Mouse (Mus musculus): ENCODE data around the gene Fibp. TPM values are rescaled to one million over a fixed set of nuclear protein-coding genes. Genes with fewer than 3 reads are reported as not detected.

The Fibp gene
- polyA plus RNA-seq, 1 experiment = 122 TPM

Other genes with a start within 250 kb of the Fibp start
- 6.5 TPM for gene Pacs1, start 187.5 kb upstream of the Fibp start, polyA plus RNA-seq (2012; fragmentation: generic; extraction: Trizol)
- gene Sf3b2, start 165.2 kb upstream of the Fibp start, polyA plus RNA-seq (2012; fragmentation: generic; extraction: Trizol) = 109 TPM
- 0.05 TPM for gene Gal3st3, start 162.3 kb upstream of the Fibp start, polyA plus RNA-seq (2012; fragmentation: generic; extraction: Trizol)
- not detected for gene Catsper1, start 124.9 kb upstream of the Fibp start, polyA plus RNA-seq (2012; fragmentation: generic; extraction: Trizol)
- 28.0 TPM for gene Cst6, start 111.0 kb upstream of the Fibp start, polyA plus RNA-seq (2012; fragmentation: generic; extraction: Trizol)
- gene Eif1ad, start 93.9 kb upstream of the Fibp start, polyA plus RNA-seq (2012; fragmentation: generic; extraction: Trizol) = 52.9 TPM
- gene Banf1, start 93.4 kb upstream of the Fibp start, polyA plus RNA-seq (2012; fragmentation: generic; extraction: Trizol) = 337 TPM
- 55.6 TPM for gene Sart1, start 71.9 kb upstream of the Fibp start, polyA plus RNA-seq (2012; fragmentation: generic; extraction: Trizol)
- gene Tsga10ip, start 58.1 kb upstream of the Fibp start, polyA plus RNA-seq (2012; fragmentation: generic; extraction: Trizol) = 0.37 TPM
- gene Drap1, start 35.6 kb upstream of the Fibp start, polyA plus RNA-seq (2012; fragmentation: generic; extraction: Trizol) = 481 TPM
- gene AI837181, start 35.5 kb upstream of the Fibp start, polyA plus RNA-seq (2012; fragmentation: generic; extraction: Trizol) = 69.9 TPM
- 15.4 TPM for gene Fosl1, start 13.1 kb upstream of the Fibp start, polyA plus RNA-seq (2012; fragmentation: generic; extraction: Trizol)
- gene Ccdc85b, start 2.7 kb upstream of the Fibp start, polyA plus RNA-seq (2012; fragmentation: generic; extraction: Trizol) = 10.7 TPM
- 7.2 TPM for gene Ctsw, start 7.9 kb downstream of the Fibp start, polyA plus RNA-seq (2012; fragmentation: generic; extraction: Trizol)
- gene Efemp2, start 13.3 kb downstream of the Fibp start, polyA plus RNA-seq (2012; fragmentation: generic; extraction: Trizol) = 81.3 TPM
- 66.4 TPM for gene Mus81, start 27.8 kb downstream of the Fibp start, polyA plus RNA-seq (2012; fragmentation: generic; extraction: Trizol)
- 948 TPM for gene Cfl1, start 29.8 kb downstream of the Fibp start, polyA plus RNA-seq (2012; fragmentation: generic; extraction: Trizol)
- gene 1700020D05Rik, start 43.2 kb downstream of the Fibp start, polyA plus RNA-seq (2012; fragmentation: generic; extraction: Trizol) = 0.17 TPM
- gene Snx32, start 49.9 kb downstream of the Fibp start, polyA plus RNA-seq (2012; fragmentation: generic; extraction: Trizol) = 7.8 TPM
- gene Ovol1, start 100.0 kb downstream of the Fibp start, polyA plus RNA-seq (2012; fragmentation: generic; extraction: Trizol) = not detected
- gene Ap5b1, start 107.4 kb downstream of the Fibp start, polyA plus RNA-seq (2012; fragmentation: generic; extraction: Trizol) = 3.2 TPM
- gene Rnaseh2c, start 141.3 kb downstream of the Fibp start, polyA plus RNA-seq (2012; fragmentation: generic; extraction: Trizol) = 31.9 TPM
- 37.1 TPM for gene Kat5, start 149.6 kb downstream of the Fibp start, polyA plus RNA-seq (2012; fragmentation: generic; extraction: Trizol)
- 58.0 TPM for gene Rela, start 176.9 kb downstream of the Fibp start, polyA plus RNA-seq (2012; fragmentation: generic; extraction: Trizol)
- 14.4 TPM for gene Sipa1, start 203.1 kb downstream of the Fibp start, polyA plus RNA-seq (2012; fragmentation: generic; extraction: Trizol)
- gene Map3k11, start 228.1 kb downstream of the Fibp start, polyA plus RNA-seq (2012; fragmentation: generic; extraction: Trizol) = 19.0 TPM
- 34.9 TPM for gene Pcnx3, start 228.3 kb downstream of the Fibp start, polyA plus RNA-seq (2012; fragmentation: generic; extraction: Trizol)
- 0.12 TPM for gene Kcnk7, start 243.8 kb downstream of the Fibp start, polyA plus RNA-seq (2012; fragmentation: generic; extraction: Trizol)

Measured in myocyte (in vitro differentiated cells).